Mouse (Mus musculus): ENCODE results near the gene Gnb1l.

GRCm38 (mm10) chr16:18477996-18478395 is 20.5 kb upstream of the Gnb1l start:
- TF ChIP-seq CTCF (IDR thresholded peaks at IDR 0.05; ENCODE audit: control insufficient read depth, insufficient read depth, low read length) (no peak), POLR2A (IDR thresholded peaks at IDR 0.05; ENCODE audit: borderline replicate concordance, control insufficient read depth, low read depth, low read length) (no peak)

Measured in bone marrow, adult 2 months (tissue).